Mouse (Mus musculus) MN1 (cell line): ENCODE data around the gene 1700067K01Rik.

Source experiments
- DNase-seq: peaks from one replicate; pipeline ENCODE4 v3.0.0-alpha.2; 2016; ENCODE audit warnings: low spot score

1700067K01Rik gene

GRCm38 (mm10) chr8:84053229-84053628 is 51.9 kb downstream of the 1700067K01Rik start:
- DNase-seq, result no peak
